Mouse (Mus musculus) v-Abl transformed pro-B cells (cell line): ENCODE data around the gene Atl1.

Source experiments
- in situ Hi-C, 2 experiments: fragments of 400-800 bp; cut with MboI; formaldehyde crosslinking; loops; one replicate each; pipeline ENCODE4 v1.15.1; 2025; ENCODE audit not compliant: unreplicated experiment in 2 of 2

The Atl1 gene

DNA sequence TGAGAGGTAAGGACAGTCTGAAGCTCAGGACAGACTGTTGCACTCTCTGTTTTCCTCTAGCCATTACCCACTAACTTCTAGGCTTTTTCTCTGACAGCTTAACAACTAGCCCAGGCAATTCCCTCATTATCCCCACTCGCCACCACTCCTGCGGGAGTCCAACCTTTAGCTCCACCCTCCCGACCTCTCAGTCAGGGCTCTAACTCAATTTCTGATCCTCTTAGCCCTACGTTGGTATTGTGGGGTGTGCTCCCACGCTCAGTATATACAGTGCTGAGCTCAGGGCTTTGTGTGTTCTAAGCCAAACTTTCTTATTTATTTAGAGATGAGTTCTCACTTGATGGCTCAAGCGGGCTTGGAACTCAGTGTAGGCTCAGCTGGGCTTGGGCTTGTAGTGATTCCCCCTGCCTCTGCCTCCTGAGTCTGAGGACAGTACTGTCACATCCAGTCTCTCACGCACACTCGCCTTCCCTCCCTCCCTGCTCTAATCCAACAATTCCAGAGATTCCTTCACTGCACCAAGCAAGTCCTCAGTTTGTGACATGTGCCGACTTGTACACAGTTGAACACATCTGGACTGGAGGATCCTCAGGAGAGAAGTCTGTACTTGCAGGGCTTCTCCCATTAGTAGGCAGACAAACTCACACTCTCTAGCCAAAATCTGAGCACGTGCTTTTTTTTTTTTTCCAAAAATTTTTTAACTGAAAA is 11.1 kb upstream of the Atl1 start:
- in situ Hi-C loops: loop anchor here (25.0 kb wide), 1 partner anchor 519 kb away; the partner anchor contains the start of genes Arf6 (in 2 of the 2), Gm9887 (in 2 of the 2) and Nemf (in 2 of the 2)

DNA sequence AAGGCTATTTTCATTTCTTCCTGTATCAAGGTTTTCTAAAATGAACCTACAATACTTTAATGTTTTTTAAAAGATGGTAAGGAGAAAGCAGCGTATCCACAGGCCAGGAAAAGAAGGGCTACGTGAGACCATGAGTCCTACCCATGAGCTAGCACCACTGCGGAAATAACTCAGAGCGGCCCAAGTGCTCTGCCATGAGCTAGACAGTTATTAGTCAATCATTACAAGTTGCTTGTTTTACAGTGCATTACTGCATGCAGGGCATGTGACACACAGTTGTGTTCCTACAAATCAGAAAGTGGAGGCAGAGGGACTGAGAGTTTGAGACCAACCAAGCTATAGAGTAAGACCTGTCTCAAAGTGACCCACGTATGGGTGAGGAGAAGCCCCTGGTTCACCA is 8.4 kb upstream of the Atl1 start:
- in situ Hi-C loops: loop anchor here (25.0 kb wide), 1 partner anchor 522 kb away; the partner anchor contains the start of genes Arf6 (in 2 of the 2), Gm9887 (in 2 of the 2) and Nemf (in 2 of the 2)

DNA sequence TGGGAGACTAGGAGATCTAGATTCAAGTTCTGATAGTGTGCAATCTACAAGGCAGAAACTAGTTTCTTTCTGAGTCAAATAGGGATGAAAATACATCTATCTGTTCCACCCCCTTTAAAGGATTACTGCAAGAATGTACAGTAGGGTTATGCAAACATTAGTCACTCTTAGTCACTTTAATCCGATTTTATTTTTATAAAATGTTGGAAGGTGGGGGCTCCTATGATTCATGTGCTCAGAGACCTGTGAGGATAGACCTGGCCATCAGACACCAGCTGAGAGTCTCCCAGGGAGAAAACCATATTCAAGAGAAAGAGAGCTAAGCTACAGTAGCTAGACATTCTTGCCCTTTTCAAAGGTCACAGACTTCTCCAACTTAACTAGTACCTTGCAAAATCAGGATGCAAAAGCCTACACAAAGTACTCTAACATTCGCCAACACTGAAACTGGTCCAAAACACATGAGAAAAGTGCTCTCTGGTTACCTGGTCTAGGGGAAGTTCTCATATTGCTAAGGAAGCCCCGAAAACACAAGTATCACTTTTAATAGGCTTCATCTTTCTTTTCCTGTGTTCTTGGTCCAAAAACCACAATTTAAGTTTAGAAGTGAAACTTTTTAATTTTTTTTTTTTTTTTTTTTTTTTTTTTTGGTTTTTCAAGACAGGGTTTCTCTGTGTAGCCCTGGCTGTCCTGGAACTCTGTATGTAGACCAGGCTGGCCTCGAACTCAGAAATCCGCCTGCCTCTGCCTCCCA is 7.1 kb upstream of the Atl1 start:
- in situ Hi-C loops: loop anchor here (25.0 kb wide), 1 partner anchor 523 kb away; the partner anchor contains the start of genes Arf6 (in 2 of the 2), Gm9887 (in 2 of the 2) and Nemf (in 2 of the 2)

DNA sequence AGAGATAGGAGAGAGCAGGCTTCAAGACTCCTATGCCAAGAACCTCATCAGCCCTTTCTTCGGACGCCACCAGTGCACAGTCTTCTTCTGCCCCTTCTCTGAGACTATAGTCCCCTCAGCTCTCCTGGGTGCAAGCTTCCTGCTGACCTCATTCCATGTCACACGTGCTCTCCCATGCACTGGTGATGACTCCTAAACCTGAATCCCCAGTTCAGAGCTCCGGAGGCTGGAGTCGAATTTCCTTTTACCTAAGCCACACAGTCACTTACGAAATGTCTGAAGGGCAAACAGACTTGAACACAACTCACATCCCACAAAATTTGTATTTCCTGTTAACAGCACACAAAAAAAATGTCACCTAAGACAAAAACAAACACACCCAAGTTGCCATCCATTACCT is 4.6 kb upstream of the Atl1 start:
- in situ Hi-C loops: loop anchor here (25.0 kb wide), 1 partner anchor 525 kb away; the partner anchor contains the start of genes Arf6 (in 2 of the 2), Gm9887 (in 2 of the 2) and Nemf (in 2 of the 2)

DNA sequence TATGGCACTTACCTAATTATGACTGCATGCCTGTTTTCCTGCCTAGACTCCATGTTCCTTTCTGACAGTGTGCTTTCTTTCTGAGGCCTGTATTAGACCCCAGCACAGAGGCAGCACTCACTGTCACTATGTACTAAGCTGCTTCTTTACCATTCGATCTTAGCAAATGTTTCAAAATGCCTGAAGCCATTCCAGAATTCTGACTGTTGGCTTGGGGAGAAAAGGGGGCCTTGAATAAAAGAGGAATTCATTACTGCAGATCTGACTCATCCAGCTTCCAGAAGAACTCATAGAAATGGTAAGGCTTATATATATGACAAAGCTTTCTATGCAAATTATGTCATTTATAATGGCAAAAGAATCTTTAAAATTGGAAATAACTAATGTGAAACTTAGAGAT is 4.1 kb upstream of the Atl1 start:
- in situ Hi-C loops: loop anchor here (25.0 kb wide), 1 partner anchor 526 kb away; the partner anchor contains the start of genes Arf6 (in 2 of the 2), Gm9887 (in 2 of the 2) and Nemf (in 2 of the 2)

DNA sequence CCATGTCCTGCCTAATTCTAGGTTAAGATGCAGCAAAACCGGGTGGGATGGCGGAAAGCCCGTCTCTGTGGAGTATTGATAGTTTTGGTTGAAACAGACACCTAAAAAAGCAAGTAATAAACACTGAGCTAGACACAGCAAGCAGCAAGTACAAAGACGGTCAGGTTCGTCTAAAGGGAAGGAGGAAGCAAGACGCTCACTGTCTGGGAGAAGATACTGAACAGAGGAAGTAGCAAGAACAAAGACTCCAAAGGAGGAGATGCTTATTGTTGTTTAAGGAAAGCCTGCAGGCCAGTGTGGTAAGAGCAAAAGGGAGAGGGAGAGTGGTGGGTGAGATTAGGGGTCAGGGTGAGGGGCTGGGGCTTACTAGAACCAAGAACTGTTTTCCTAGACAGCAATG is 2.4 kb upstream of the Atl1 start:
- in situ Hi-C loops: loop anchor here (25.0 kb wide), 1 partner anchor 528 kb away; the partner anchor contains the start of genes Arf6 (in 2 of the 2), Gm9887 (in 2 of the 2) and Nemf (in 2 of the 2)

DNA sequence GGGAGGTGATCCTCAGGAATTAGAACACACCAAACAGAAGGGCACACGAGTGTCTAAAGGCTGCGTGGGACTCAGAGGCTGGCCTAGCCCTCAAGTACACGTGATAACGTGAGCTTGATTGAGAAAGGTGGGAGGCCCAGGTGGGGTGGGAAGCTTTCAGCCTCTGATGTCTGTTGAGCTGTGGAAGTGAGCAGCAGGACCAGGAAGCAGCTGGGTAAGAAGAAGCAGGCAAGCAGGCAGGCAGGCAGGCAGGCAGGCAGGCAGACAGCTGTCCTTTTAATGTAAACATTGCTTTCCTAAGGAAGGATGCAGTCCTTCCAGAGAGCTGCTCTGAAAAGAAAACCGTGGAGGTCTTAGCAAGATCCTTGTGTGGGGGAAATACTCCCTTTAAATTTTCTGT is 1.9 kb upstream of the Atl1 start:
- in situ Hi-C loops: loop anchor here (25.0 kb wide), 1 partner anchor 528 kb away; the partner anchor contains the start of genes Arf6 (in 2 of the 2), Gm9887 (in 2 of the 2) and Nemf (in 2 of the 2)

DNA sequence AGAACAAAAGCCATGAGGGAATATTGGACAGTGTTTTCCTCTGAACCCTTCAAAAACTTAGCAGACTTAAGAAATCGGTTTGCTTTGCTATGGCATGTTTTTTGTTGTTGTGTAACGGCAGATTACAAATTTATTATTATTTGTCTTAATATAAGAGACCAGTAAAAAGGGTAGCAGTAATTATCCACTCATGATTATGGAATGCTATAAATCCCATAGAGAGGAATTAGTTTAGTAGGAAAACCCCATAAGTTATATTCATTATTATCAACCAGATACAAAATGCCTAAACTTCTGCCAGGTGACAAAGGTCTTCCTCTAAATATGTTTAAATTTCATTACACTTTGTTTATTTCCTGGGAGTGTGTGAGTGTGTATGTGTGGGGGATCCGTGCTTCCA is 693 bp upstream of the Atl1 start:
- in situ Hi-C loops: loop anchor here (25.0 kb wide), 1 partner anchor 529 kb away; the partner anchor contains the start of genes Arf6 (in 2 of the 2), Gm9887 (in 2 of the 2) and Nemf (in 2 of the 2)

DNA sequence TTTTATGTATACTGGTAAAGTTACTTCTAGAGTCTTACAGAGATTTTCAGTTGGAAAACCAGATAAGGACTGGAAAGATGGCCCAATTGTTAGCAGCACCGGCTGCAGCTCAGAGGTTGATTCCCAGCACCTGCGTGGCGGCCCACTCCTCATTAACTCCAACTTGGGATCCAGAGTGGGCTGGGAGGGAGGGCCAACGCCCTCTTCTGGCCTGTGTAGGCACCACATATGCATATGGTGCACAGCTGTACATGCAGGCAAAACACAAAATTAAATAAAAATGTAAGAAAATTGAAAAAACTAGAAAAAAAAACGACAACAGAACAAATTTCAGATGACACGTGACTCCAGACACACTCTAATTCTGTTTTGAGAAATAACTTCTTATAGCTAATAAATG is 1.5 kb downstream of the Atl1 start:
- in situ Hi-C loops: loop anchor here (25.0 kb wide), 1 partner anchor 532 kb away; the partner anchor contains the start of genes Arf6 (in 2 of the 2), Gm9887 (in 2 of the 2) and Nemf (in 2 of the 2)

DNA sequence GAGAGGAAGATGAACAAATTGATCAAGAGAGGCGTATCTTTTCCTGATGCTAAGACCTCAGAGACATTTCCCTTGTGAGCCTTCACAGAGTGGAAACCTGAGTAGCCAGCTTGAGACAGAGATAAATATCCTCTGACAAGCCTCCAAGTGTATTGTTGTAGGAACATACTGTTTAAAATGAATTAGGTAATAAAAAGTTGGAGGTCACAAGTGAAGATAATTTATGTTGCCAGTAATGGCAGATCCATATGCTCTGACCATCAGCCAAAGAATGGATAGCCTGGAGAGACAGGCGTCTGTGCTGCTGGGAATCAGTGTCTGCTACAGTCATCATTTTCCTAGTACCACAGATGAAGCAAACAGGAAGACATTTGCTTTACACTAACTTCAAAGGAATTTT is 2.6 kb downstream of the Atl1 start:
- in situ Hi-C loops: loop anchor here (5.0 to 25.0 kb wide), 2 partner anchors 138 to 533 kb away; partner anchors contain the start of genes Arf6 (in 2 of the 2), Gm9887 (in 2 of the 2) and Nemf (in 2 of the 2)

DNA sequence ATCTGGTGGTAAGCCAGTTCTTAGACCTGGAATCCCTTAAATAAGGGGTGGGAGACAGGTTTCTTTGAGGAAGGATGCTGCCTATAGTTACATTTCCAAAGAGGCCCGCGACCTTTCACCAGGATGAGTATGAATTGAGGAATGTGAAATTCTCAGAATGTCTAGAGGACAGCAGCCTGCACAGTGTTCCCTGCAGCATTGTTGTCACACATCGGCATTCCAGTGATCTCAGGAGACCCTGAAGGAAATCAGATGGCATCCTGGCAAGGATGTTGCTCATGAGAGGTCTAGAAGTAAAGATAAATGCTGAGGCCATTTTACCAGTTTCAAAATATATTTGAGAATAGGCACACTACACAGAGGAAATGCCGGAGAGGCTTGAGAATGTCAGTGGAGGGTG is 5.7 kb downstream of the Atl1 start:
- in situ Hi-C loops: loop anchor here (5.0 to 25.0 kb wide), 2 partner anchors 141 to 536 kb away; partner anchors contain the start of genes Arf6 (in 2 of the 2), Gm9887 (in 2 of the 2) and Nemf (in 2 of the 2)

DNA sequence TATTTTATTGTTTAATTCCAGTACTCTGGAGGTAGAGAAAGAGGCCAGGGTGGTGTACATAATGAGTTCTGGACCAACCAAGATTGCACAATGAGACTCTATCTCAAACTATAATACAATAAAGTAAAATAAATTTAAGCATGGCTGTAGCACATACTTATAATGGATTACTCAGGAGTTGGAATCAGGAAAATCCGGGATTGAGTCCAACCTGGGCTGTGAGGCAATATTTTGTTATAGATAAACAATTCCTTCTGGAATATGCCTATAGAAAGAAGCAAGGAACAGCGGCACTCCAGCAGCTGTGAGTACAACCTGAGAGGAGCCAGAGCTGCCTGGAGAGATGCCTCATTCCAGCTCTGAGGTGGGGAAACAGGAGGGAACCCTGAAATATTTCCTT is 12.6 kb downstream of the Atl1 start:
- in situ Hi-C loops: no loop called here

DNA sequence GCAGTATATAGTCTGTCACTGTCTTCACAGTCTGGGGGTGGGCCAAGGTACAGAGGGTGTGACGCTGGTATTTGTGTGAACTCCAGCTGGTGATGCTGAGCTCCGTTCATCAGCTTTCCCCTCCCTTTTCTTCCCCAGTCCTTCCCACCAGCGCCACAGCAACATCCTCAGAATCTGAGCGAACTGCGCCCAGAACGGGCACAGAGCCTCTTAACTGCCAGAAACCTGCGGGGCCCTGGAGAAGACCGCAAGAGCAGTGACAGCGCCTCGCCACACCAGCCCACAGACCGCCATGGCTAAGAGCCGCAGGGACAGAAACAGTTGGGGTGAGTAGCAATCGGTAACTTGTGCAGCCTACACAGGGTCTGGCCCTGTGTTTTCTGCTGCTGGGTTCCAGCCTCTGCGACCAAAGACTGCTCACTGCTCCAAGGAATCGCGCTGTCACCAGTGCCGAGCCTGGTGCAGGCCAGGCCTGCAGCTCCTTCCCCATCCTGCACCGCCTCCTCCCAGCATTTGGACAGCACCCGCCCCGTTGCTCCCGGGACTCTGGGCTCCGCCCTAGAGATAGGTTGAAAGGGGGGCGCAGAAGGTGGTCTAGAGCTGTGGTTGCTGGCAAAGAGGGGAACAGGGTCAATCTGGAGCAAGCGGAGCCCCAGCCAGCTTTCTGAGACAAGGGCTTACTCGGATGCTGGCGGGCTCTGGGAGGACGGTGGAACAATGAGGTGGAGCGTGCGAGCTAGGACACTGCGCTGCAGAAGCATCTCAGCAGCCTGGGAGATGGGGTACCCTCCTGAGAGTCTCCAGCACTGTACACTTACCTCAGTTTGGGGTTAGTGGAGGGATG is 15.5 kb downstream of the Atl1 start:
- in situ Hi-C loops: no loop called here

DNA sequence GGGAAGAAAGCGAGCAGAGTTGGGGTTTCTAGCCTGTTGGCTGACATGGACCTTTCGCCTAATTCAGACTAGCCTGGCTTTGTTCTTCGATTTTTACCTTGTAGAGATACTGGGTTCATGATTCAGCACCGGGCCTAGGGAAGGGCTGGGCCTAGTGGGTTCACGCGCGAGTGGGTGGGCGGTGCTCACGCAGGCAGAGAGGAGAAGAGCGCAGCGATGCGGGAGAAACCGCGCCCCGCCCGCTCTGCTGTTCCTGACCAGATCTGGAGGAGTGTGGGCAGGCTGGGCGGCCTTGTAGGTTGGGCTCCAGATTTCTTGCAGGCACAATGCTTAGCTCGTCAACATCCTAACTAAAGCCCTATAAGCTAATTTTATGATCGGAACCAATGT is 16.1 kb downstream of the Atl1 start:
- in situ Hi-C loops: no loop called here

DNA sequence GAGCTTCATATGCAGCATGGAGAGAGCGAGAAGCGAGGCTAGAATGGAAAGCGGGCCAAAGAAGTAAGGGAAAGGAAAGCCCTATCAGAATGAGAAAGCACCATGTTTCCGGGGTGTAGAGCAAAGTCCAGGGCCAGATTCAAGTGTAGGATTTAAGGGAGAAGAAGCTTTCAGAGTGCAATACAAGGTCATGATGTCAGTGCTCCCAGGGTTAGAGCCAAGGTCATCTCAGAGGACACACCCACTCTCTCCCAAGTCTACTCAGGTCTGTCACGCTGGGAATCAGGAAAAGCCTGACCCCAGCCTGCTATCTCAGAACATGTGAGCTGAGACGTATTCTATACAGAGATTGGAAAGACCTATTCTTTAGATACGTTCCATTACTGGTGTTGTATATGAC is 19.5 kb downstream of the Atl1 start:
- in situ Hi-C loops: no loop called here

DNA sequence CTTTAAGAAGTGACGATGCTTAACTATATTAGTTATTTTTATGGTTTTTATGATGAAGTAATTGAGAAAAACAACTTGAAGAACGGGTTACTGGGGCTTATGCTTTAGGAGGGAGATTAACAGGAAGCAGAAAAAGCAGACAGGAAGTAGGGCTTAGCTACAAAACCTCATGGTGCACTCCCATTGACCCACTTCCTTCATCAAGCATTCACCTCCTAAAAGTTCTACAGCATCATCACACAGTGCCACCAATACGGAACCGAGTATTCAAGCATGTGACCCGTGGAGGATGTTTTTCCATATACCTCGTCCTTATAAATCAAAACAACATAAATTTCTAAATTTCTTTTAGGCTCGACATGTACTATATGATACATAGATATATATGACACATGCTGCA is 20.3 kb downstream of the Atl1 start:
- in situ Hi-C loops: no loop called here

DNA sequence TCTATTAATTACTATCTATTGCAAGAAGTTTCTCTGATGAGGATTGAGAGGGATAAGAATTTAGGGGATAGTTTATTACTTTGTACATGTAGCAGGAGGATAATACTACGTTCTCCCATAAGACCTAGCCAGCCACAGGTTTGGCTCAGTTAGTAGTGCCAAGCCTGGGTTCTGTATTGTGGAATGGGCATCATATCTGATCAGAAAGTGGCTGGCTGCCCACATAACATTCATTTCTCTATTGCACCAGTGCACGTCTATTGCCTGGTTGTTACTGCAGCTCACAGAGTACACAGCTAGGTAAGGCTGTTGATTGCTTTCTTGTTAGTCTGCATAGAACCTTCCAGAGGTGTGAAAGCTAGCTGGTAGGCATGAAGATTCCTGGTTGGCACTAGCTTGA is 25.5 kb downstream of the Atl1 start:
- in situ Hi-C loops: no loop called here

DNA sequence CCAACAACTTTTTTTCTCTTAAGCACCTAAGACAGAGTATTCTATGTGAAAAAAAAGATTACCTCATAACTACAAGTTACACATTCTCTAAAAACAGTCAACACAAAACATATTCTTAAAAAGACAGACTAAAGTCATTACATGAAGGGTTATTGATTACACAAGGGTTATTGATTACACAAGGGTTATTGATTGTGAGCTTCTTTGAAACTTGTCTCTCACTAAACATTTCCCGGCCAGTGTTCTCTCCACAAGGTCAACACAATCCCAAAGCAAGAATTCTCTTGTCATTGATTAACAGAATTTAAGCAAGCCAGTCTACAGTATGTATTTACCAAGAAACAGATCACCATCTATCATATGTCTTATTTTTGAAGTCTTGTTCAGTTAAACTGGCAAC is 29.7 kb downstream of the Atl1 start:
- in situ Hi-C loops: loop anchor here (5.0 to 10.0 kb wide), 6 partner anchors 135 to 503 kb away; partner anchors contain the start of gene Pygl (in 2 of the 2)

DNA sequence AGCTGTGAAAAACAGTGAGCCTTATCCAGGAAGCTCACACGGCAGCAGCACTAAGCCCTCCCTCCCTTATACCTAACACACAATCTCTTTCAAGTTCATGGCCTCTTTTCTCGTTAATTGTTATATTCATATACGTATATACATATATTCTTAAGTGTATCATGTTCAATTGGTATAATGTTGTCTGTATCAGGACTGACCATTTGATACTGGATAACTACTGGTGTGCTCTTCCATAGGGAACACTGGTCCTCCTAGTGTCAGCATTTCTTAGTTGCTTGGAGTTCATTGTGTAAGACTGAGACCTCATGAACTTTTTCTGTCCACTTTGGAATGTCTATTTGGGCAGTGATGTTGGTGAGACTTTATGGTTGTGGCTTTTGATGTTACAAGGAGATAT is 30.7 kb downstream of the Atl1 start:
- in situ Hi-C loops: loop anchor here (5.0 to 10.0 kb wide), 6 partner anchors 134 to 502 kb away; partner anchors contain the start of gene Pygl (in 2 of the 2)
